Mouse (Mus musculus): ENCODE measurements around the gene Atp6ap2. TPM values are rescaled to one million over a fixed set of nuclear protein-coding genes. Genes with fewer than 3 reads are reported as not detected.
A peak's percentile ranks its signal among the peaks of the same experiment; 100 is the strongest.
"Not testable (repeated sequence)": the region's sequence is repeated elsewhere in the genome, so short reads cannot be mapped to it uniquely, and the experiment has no call there.

The Atp6ap2 gene
- polyA plus RNA-seq, 1 experiment, result 55.4 TPM

- no peak overlapping the region for H3K9ac ChIP-seq (ENCODE audit: low read depth, poor library complexity, severe bottlenecking)
- H3K4me1 ChIP-seq (ENCODE audit: control insufficient read depth, insufficient read depth, low read length), result no peaks in the 10 kb centered on the region
- H3K9me3 ChIP-seq (replicated peaks; ENCODE audit: control insufficient read depth, insufficient read depth, low read length, poor library complexity, severe bottlenecking), result no peaks in the 10 kb centered on the region
- no peaks in the 10 kb centered on the region for H3K36me3 ChIP-seq (ENCODE audit: control insufficient read depth, insufficient read depth, low read length, poor library complexity, severe bottlenecking)
- no peaks in the 10 kb centered on the region for H3K27me3 ChIP-seq (ENCODE audit: control insufficient read depth, insufficient read depth, low read length, poor library complexity, severe bottlenecking)
- H3K27ac ChIP-seq (ENCODE audit: insufficient read depth, low read length), result no peak overlapping the region
- no peak for TF ChIP-seq EP300 (IDR thresholded peaks at IDR 0.05; ENCODE audit: insufficient read depth, low read depth, low read length)
- no peak for TF ChIP-seq CTCF (IDR thresholded peaks at IDR 0.05; ENCODE audit: low read depth, low read length)
- TF ChIP-seq POLR2A (IDR thresholded peaks at IDR 0.05; ENCODE audit: insufficient read depth, low read length), result no peak
- no peak overlapping the region for H3K4me3 ChIP-seq (ENCODE audit: low read depth, low read length)
Observed at GRCm38 (mm10) chrX:12583261-12583660, 4.3 kb upstream of the Atp6ap2 start.

- Histone ChIP-seq H3K36me3 (ENCODE audit: control insufficient read depth, insufficient read depth, low read length, poor library complexity, severe bottlenecking) (0 out of 2 replicates have a peak, but pooled peaks cover 2% of the 10 kb centered on the region), H3K4me1 (ENCODE audit: control insufficient read depth, insufficient read depth, low read length) (no peaks in the 10 kb centered on the region), H3K4me3 (ENCODE audit: low read depth, low read length) (peak overlapping the region; percentile 77), H3K27me3 (ENCODE audit: control insufficient read depth, insufficient read depth, low read length, poor library complexity, severe bottlenecking) (no peaks in the 10 kb centered on the region), H3K9ac (ENCODE audit: low read depth, poor library complexity, severe bottlenecking) (peak overlapping the region; percentile 94), H3K27ac (ENCODE audit: insufficient read depth, low read length) (no peak overlapping the region), H3K9me3 (replicated peaks; ENCODE audit: control insufficient read depth, insufficient read depth, low read length, poor library complexity, severe bottlenecking) (no peaks in the 10 kb centered on the region)
- TF ChIP-seq EP300 (IDR thresholded peaks at IDR 0.05; ENCODE audit: insufficient read depth, low read depth, low read length), result no peak
- no peak for TF ChIP-seq CTCF (IDR thresholded peaks at IDR 0.05; ENCODE audit: low read depth, low read length)
- TF ChIP-seq POLR2A (IDR thresholded peaks at IDR 0.05; ENCODE audit: insufficient read depth, low read length), result no peak
Observed at GRCm38 (mm10) chrX:12587958-12588355, 356 bp downstream of the Atp6ap2 start.

GRCm38 (mm10) chrX:12591401-12591943 is 3.9 kb downstream of the Atp6ap2 start:
- peaks cover 2% of the 10 kb centered on the region; the same call in 1 of the 2 replicates for H3K36me3 ChIP-seq (ENCODE audit: control insufficient read depth, insufficient read depth, low read length, poor library complexity, severe bottlenecking)
- H3K27ac ChIP-seq (ENCODE audit: insufficient read depth, low read length), result no peak overlapping the region
- TF ChIP-seq CTCF (IDR thresholded peaks at IDR 0.05; ENCODE audit: low read depth, low read length), result no peak
- TF ChIP-seq EP300 (IDR thresholded peaks at IDR 0.05; ENCODE audit: insufficient read depth, low read depth, low read length), result no peak
- TF ChIP-seq POLR2A (IDR thresholded peaks at IDR 0.05; ENCODE audit: insufficient read depth, low read length), result no peak
- H3K9me3 ChIP-seq (replicated peaks; ENCODE audit: control insufficient read depth, insufficient read depth, low read length, poor library complexity, severe bottlenecking), result no peaks in the 10 kb centered on the region
- H3K4me1 ChIP-seq (ENCODE audit: control insufficient read depth, insufficient read depth, low read length), result no peaks in the 10 kb centered on the region
- no peak overlapping the region for H3K4me3 ChIP-seq (ENCODE audit: low read depth, low read length)
- H3K9ac ChIP-seq (ENCODE audit: low read depth, poor library complexity, severe bottlenecking), result no peak overlapping the region
- H3K27me3 ChIP-seq (ENCODE audit: control insufficient read depth, insufficient read depth, low read length, poor library complexity, severe bottlenecking), result no peaks in the 10 kb centered on the region

GRCm38 (mm10) chrX:12592011-12592410 is 4.4 kb downstream of the Atp6ap2 start:
- Histone ChIP-seq H3K36me3 (ENCODE audit: control insufficient read depth, insufficient read depth, low read length, poor library complexity, severe bottlenecking) (peaks cover 2% of the 10 kb centered on the region; the same call in 1 of the 2 replicates), H3K9me3 (replicated peaks; ENCODE audit: control insufficient read depth, insufficient read depth, low read length, poor library complexity, severe bottlenecking) (no peaks in the 10 kb centered on the region), H3K4me3 (ENCODE audit: low read depth, low read length) (no peak overlapping the region), H3K27ac (ENCODE audit: insufficient read depth, low read length) (no peak overlapping the region), H3K4me1 (ENCODE audit: control insufficient read depth, insufficient read depth, low read length) (no peaks in the 10 kb centered on the region), H3K27me3 (ENCODE audit: control insufficient read depth, insufficient read depth, low read length, poor library complexity, severe bottlenecking) (no peaks in the 10 kb centered on the region), H3K9ac (ENCODE audit: low read depth, poor library complexity, severe bottlenecking) (no peak overlapping the region)
- no peak for TF ChIP-seq CTCF (IDR thresholded peaks at IDR 0.05; ENCODE audit: low read depth, low read length)
- no peak for TF ChIP-seq EP300 (IDR thresholded peaks at IDR 0.05; ENCODE audit: insufficient read depth, low read depth, low read length)
- no peak for TF ChIP-seq POLR2A (IDR thresholded peaks at IDR 0.05; ENCODE audit: insufficient read depth, low read length)

GRCm38 (mm10) chrX:12593824-12594223 is 6.2 kb downstream of the Atp6ap2 start:
- H3K4me3 ChIP-seq (ENCODE audit: low read depth, low read length), result no peak overlapping the region
- H3K27ac ChIP-seq (ENCODE audit: insufficient read depth, low read length), result no peak overlapping the region
- H3K4me1 ChIP-seq (ENCODE audit: control insufficient read depth, insufficient read depth, low read length), result no peaks in the 10 kb centered on the region
- H3K9me3 ChIP-seq (replicated peaks; ENCODE audit: control insufficient read depth, insufficient read depth, low read length, poor library complexity, severe bottlenecking), result no peaks in the 10 kb centered on the region
- no peak overlapping the region for H3K9ac ChIP-seq (ENCODE audit: low read depth, poor library complexity, severe bottlenecking)
- H3K27me3 ChIP-seq (ENCODE audit: control insufficient read depth, insufficient read depth, low read length, poor library complexity, severe bottlenecking), result no peaks in the 10 kb centered on the region
- peaks cover 2% of the 10 kb centered on the region; the same call in 1 of the 2 replicates for H3K36me3 ChIP-seq (ENCODE audit: control insufficient read depth, insufficient read depth, low read length, poor library complexity, severe bottlenecking)
- TF ChIP-seq EP300 (IDR thresholded peaks at IDR 0.05; ENCODE audit: insufficient read depth, low read depth, low read length) (no peak), POLR2A (IDR thresholded peaks at IDR 0.05; ENCODE audit: insufficient read depth, low read length) (no peak), CTCF (IDR thresholded peaks at IDR 0.05; ENCODE audit: low read depth, low read length) (no peak)

GRCm38 (mm10) chrX:12610541-12610940 is 22.9 kb downstream of the Atp6ap2 start:
- not testable (repeated sequence) for H3K27ac ChIP-seq (ENCODE audit: insufficient read depth, low read length); H3K27me3 ChIP-seq (ENCODE audit: control insufficient read depth, insufficient read depth, low read length, poor library complexity, severe bottlenecking); H3K36me3 ChIP-seq (ENCODE audit: control insufficient read depth, insufficient read depth, low read length, poor library complexity, severe bottlenecking); H3K9me3 ChIP-seq (replicated peaks; ENCODE audit: control insufficient read depth, insufficient read depth, low read length, poor library complexity, severe bottlenecking); H3K4me1 ChIP-seq (ENCODE audit: control insufficient read depth, insufficient read depth, low read length); H3K9ac ChIP-seq (ENCODE audit: low read depth, poor library complexity, severe bottlenecking); H3K4me3 ChIP-seq (ENCODE audit: low read depth, low read length)

Measured in ES-Bruce4 (cell line).